In genomic region chr8:61515931-61516744, GRCm38 (mm10) we compare ENCODE assay signal across 7 mouse cellular contexts. TPM values are rescaled to one million over a fixed set of nuclear protein-coding genes. Genes with fewer than 3 reads are reported as not detected.
DNase-seq lines count a peak whose midpoint lies in the region; ATAC-seq and TF ChIP-seq lines count a peak whose summit lies in the region.

No protein-coding gene starts in this region.

- H3K9ac ChIP-seq in intestine, embryonic 16.5 days (ENCODE audit: low read depth, low read length), result no peak overlapping the region
- peak overlapping the region; percentile 14 for H3K9ac ChIP-seq in midbrain, embryonic 14.5 days (replicated peaks; ENCODE audit: low read length)

- no peaks in the 10 kb centered on the region for H3K4me1 ChIP-seq in intestine, embryonic 16.5 days (ENCODE audit: control insufficient read depth, insufficient read depth, low read length)
- peaks cover 14% of the 10 kb centered on the region for H3K4me1 ChIP-seq in midbrain, embryonic 14.5 days (ENCODE audit: control insufficient read depth, insufficient read depth, low read length)
- H3K4me1 ChIP-seq in spleen, adult 2 months (ENCODE audit: control insufficient read depth, insufficient read depth, insufficient read length), result no peaks in the 10 kb centered on the region

- TF ChIP-seq POLR2A in spleen, adult 2 months (IDR thresholded peaks at IDR 0.05; ENCODE audit: low read depth, low read length), result no peak

- no peak overlapping the region for H3K4me3 ChIP-seq in gastrocnemius, adult 2 months
- H3K4me3 ChIP-seq in intestine, embryonic 16.5 days (ENCODE audit: low read length), result no peak overlapping the region
- H3K4me3 ChIP-seq in midbrain, embryonic 14.5 days (replicated peaks; ENCODE audit: low read depth, low read length), result peak overlapping the region; percentile 20
- no peak overlapping the region for H3K4me3 ChIP-seq in spleen, adult 2 months (ENCODE audit: extremely low read depth, insufficient read depth, insufficient read length)

- H3K4me2 ChIP-seq in intestine, embryonic 16.5 days (ENCODE audit: low read depth, low read length), result no peak overlapping the region
- peak overlapping the region; percentile 45 for H3K4me2 ChIP-seq in midbrain, embryonic 14.5 days (ENCODE audit: low read length)

- peaks cover 12% of the 10 kb centered on the region for H3K36me3 ChIP-seq in intestine, embryonic 16.5 days (ENCODE audit: control insufficient read depth, insufficient read depth, low read length)
- H3K36me3 ChIP-seq in midbrain, embryonic 14.5 days (ENCODE audit: control insufficient read depth, insufficient read depth, low read length), result 0 out of 2 replicates have a peak, but pooled peaks cover 6% of the 10 kb centered on the region
- H3K36me3 ChIP-seq in spleen, adult 2 months (ENCODE audit: control insufficient read depth, insufficient read depth, low read length), result no peaks in the 10 kb centered on the region

- ATAC-seq in intestine, embryonic 16.5 days, result peak; percentile 79
- peak; percentile 86 for ATAC-seq in midbrain, embryonic 14.5 days (ENCODE audit: low FRiP score, low TSS enrichment)

- intact Hi-C loops in gastrocnemius, adult 2 months (cut with DNase I), result loop anchor here (5.0 to 10.0 kb wide), 2 partner anchors 391 to 474 kb away; no protein-coding TSS in a partner anchor
- intact Hi-C loops in left cerebral cortex, postnatal 10 days (cut with DNase I), result loop anchor here (5.0 to 10.0 kb wide), 5 partner anchors 291 to 1011 kb away; partner anchors contain the start of genes Aadat, Gm10283 and Sh3rf1

- DNase-seq in adrenal gland, adult 18-20 months (ENCODE audit: low spot score in 2 of 2), result peak; percentile 60 to 75
- peak; percentile 87 to 93 for DNase-seq in cerebellum, postnatal 4 days (ENCODE audit: low spot score in 2 of 2)
- peak; percentile 78 for DNase-seq in gastrocnemius, adult 2 months
- DNase-seq in left cerebral cortex, postnatal 10 days (ENCODE audit: extremely low spot score in 1 of 2, low spot score in 2 of 2), result peak; percentile 86 to 88
- DNase-seq in midbrain, embryonic 14.5 days, result peak; percentile 94
- peak; percentile 22 to 60 for DNase-seq in spleen, adult 2 months (ENCODE audit: low read depth in 1 of 2, low spot score in 2 of 2)

- 53% methylated on average over 25 of the region's 25 CpGs for WGBS in intestine, embryonic 16.5 days
- 22% methylated on average over 25 of the region's 25 CpGs for WGBS in midbrain, embryonic 14.5 days
- 66% methylated on average over 25 of the region's 25 CpGs for WGBS in spleen, adult 2 months

- H3K9me3 ChIP-seq in intestine, embryonic 16.5 days (ENCODE audit: control insufficient read depth, low read length), result no peaks in the 10 kb centered on the region
- no peaks in the 10 kb centered on the region for H3K9me3 ChIP-seq in midbrain, embryonic 14.5 days (ENCODE audit: control insufficient read depth, low read length)

- peak; percentile 93 for TF ChIP-seq CTCF in gastrocnemius, adult 2 months (IDR thresholded peaks at IDR 0.05)
- peak; percentile 87; the same call in 1 of the 2 replicates for TF ChIP-seq CTCF in spleen, adult 2 months (IDR thresholded peaks at IDR 0.05; ENCODE audit: extremely low read depth, insufficient read depth, insufficient read length, insufficient replicate concordance)

- H3K27ac ChIP-seq in gastrocnemius, adult 2 months, result 0 out of 2 replicates have a peak overlapping the region, but pooled peaks have one; percentile 9
- peak overlapping the region; percentile 11; the same call in 1 of the 2 replicates for H3K27ac ChIP-seq in intestine, embryonic 16.5 days (ENCODE audit: low read length)
- H3K27ac ChIP-seq in midbrain, embryonic 14.5 days (replicated peaks; ENCODE audit: low read depth, low read length), result peak overlapping the region; percentile 88
- no peak overlapping the region for H3K27ac ChIP-seq in spleen, adult 2 months (ENCODE audit: insufficient read depth, low read length)

- no peaks in the 10 kb centered on the region for H3K27me3 ChIP-seq in intestine, embryonic 16.5 days (replicated peaks; ENCODE audit: control insufficient read depth, insufficient read depth, low read length)
- no peaks in the 10 kb centered on the region for H3K27me3 ChIP-seq in midbrain, embryonic 14.5 days (ENCODE audit: control insufficient read depth, insufficient read depth, low read length)
- H3K27me3 ChIP-seq in spleen, adult 2 months (ENCODE audit: control insufficient read depth, insufficient read depth, low read length), result no peaks in the 10 kb centered on the region

RNA-seq across cellular contexts. Expression of gene Cbr4, which starts 28.6 kb away (rescaled TPM):
- 10 to 100 TPM; 41.4 to 61.9 TPM for total RNA-seq in adrenal gland, adult 18-20 months (2021)
- total RNA-seq in gastrocnemius, adult 2 months (2021), result 10 to 100 TPM; 31.5 to 42.1 TPM
- polyA plus RNA-seq in intestine, embryonic 16.5 days (2015; fragmentation: Nextera tagmentation; extraction: Ambion mirVana), result 36.7 and 38.7 TPM in 2 replicates
- total RNA-seq in left cerebral cortex, postnatal 10 days (2021), result 10 to 100 TPM; 19.5 to 19.8 TPM
- 23.0 and 23.8 TPM in 2 replicates for polyA plus RNA-seq in midbrain, embryonic 14.5 days (2014; fragmentation: Nextera tagmentation; extraction: Ambion mirVana)
- polyA plus RNA-seq in spleen, adult 2 months (2012; rRNA removed), result 1.5 and 1.7 TPM in 2 replicates

Comparison
In these comparisons a context has a peak if more than half of its experiments do, and no peak if none do; other contexts are left out.
1. DNase-seq: peak in every context shown above with its lines; median percentile 94 in midbrain, embryonic 14.5 days; 90 in cerebellum, postnatal 4 days; 87 in left cerebral cortex, postnatal 10 days; 78 in gastrocnemius, adult 2 months; 68 in adrenal gland, adult 18-20 months; 41 in spleen, adult 2 months.